Mouse (Mus musculus) CH12.LX (cell line): Measurements from ENCODE around the gene Raver1. TPM values are rescaled to one million over a fixed set of nuclear protein-coding genes. Genes with fewer than 3 reads are reported as not detected.

Experiments used
- DNase-seq: peaks from one replicate; pipeline ENCODE4 v3.0.0-alpha.2; 2013; ENCODE audit errors: extremely low read depth
- H3K27ac ChIP-seq: 2 replicates; pipeline ENCODE4 v1.5.1; 2012; ENCODE audit warnings: low read depth, mild to moderate bottlenecking, control low read depth, moderate library complexity; ENCODE audit not compliant: insufficient read depth
- H3K27me3 ChIP-seq: replicated peaks from 2 replicates; pipeline ENCODE3; 2012; ENCODE audit warnings: inconsistent platforms
- H3K36me3 ChIP-seq, 2 experiments: replicated peaks in 1 of 2; 2 replicates each; pipeline versions ENCODE3 to v1.6.1; 2012; ENCODE audit warnings: inconsistent platforms in 1 of 2, low read length in 1 of 2, mild to moderate bottlenecking in 1 of 2, mixed read lengths in 1 of 2, moderate library complexity in 1 of 2; ENCODE audit not compliant: control insufficient read depth in 1 of 2, insufficient read depth in 1 of 2
- H3K4me1 ChIP-seq, 2 experiments: 2 replicates each; pipeline ENCODE4 v1.6.1; 2012; ENCODE audit warnings: inconsistent platforms in 1 of 2, moderate library complexity in 1 of 2; ENCODE audit not compliant: insufficient read depth in 2 of 2, control insufficient read depth in 1 of 2
- H3K4me2 ChIP-seq: 2 replicates; pipeline ENCODE4 v1.6.1; 2012; ENCODE audit warnings: low read depth, mild to moderate bottlenecking, control low read depth; ENCODE audit not compliant: poor library complexity, insufficient read depth, severe bottlenecking
- H3K4me3 ChIP-seq, 3 experiments: fragments of 150-350 bp in 1 of 3; sonication (generic) in 1 of 3; replicated peaks in 1 of 3; 2 replicates each; pipeline versions ENCODE3 to v1.5.1; 2011 to 2012; ENCODE audit warnings: low read depth in 2 of 3, low read length in 2 of 3, mild to moderate bottlenecking in 2 of 3, moderate library complexity in 2 of 3, control low read depth in 1 of 3, improper control_type of control experiment in 1 of 3, inconsistent platforms in 1 of 3, mixed read lengths in 1 of 3; ENCODE audit not compliant: poor library complexity in 1 of 3
- H3K79me2 ChIP-seq: replicated peaks from 2 replicates; pipeline ENCODE4 v1.6.1; 2012; ENCODE audit warnings: mild to moderate bottlenecking, moderate library complexity; ENCODE audit not compliant: control insufficient read depth, poor library complexity, insufficient read depth, severe bottlenecking; ENCODE audit errors: extremely low read depth
- H3K9ac ChIP-seq: 2 replicates; pipeline ENCODE4 v1.6.1; 2012; ENCODE audit warnings: low read depth, mild to moderate bottlenecking, control low read depth, moderate library complexity; ENCODE audit not compliant: insufficient read depth
- H3K9me3 ChIP-seq: replicated peaks from 2 replicates; pipeline ENCODE3; 2012; ENCODE audit warnings: low read length, inconsistent platforms, mixed read lengths
- BHLHE40 ChIP-seq: IDR thresholded peaks from 2 replicates; pipeline ENCODE4 v1.6.1; 2011; ENCODE audit warnings: mild to moderate bottlenecking, low read depth, low read length, improper control_type of control experiment
- CTCF ChIP-seq, 2 experiments: IDR thresholded peaks in 1 of 2; conservative IDR thresholded peaks in 1 of 2; 2 replicates each; pipeline ENCODE4 v1.5.1; 2011 to 2012; ENCODE audit warnings: low read depth in 2 of 2, low read length in 2 of 2, improper control_type of control experiment in 1 of 2, inconsistent platforms in 1 of 2, mild to moderate bottlenecking in 1 of 2, moderate library complexity in 1 of 2
- EP300 ChIP-seq: IDR thresholded peaks from 2 replicates; pipeline ENCODE4 v1.6.1; 2011; ENCODE audit warnings: low read length, improper control_type of control experiment
- IRF4 ChIP-seq: IDR thresholded peaks from 2 replicates; pipeline ENCODE4 v1.6.1; 2014; ENCODE audit warnings: low read depth, mild to moderate bottlenecking, inconsistent platforms, low read length, improper control_type of control experiment
- KAT2A ChIP-seq: IDR thresholded peaks from 2 replicates; pipeline ENCODE4 v1.6.1; 2012; ENCODE audit warnings: low read length, improper control_type of control experiment, inconsistent platforms; ENCODE audit not compliant: insufficient replicate concordance
- MAFK ChIP-seq: IDR thresholded peaks from 2 replicates; pipeline ENCODE4 v1.6.1; 2011; ENCODE audit warnings: low read length, improper control_type of control experiment; ENCODE audit not compliant: insufficient replicate concordance
- MAX ChIP-seq: IDR thresholded peaks from 2 replicates; pipeline ENCODE4 v1.6.1; 2011; ENCODE audit warnings: low read length, improper control_type of control experiment
- MEF2A ChIP-seq: IDR thresholded peaks from 2 replicates; pipeline ENCODE4 v1.6.1; 2014; ENCODE audit warnings: low read depth, mild to moderate bottlenecking, inconsistent platforms, low read length, improper control_type of control experiment, borderline replicate concordance
- NELFE ChIP-seq: IDR thresholded peaks from 2 replicates; pipeline ENCODE4 v1.6.1; 2011; ENCODE audit warnings: low read depth, low read length, improper control_type of control experiment
- PAX5 ChIP-seq: IDR thresholded peaks from 2 replicates; pipeline ENCODE4 v1.6.1; 2012; ENCODE audit warnings: low read length, inconsistent platforms, mixed read lengths
- POLR2AphosphoS2 ChIP-seq: IDR thresholded peaks from 2 replicates; pipeline ENCODE4 v1.6.1; 2011; ENCODE audit warnings: low read depth, low read length, improper control_type of control experiment
- RCOR1 ChIP-seq: conservative IDR thresholded peaks from 2 replicates; pipeline ENCODE4 v1.6.1; 2012; ENCODE audit warnings: low read depth, mild to moderate bottlenecking, inconsistent platforms, low read length, improper control_type of control experiment
- SIN3A ChIP-seq: IDR thresholded peaks from 2 replicates; pipeline ENCODE4 v1.6.1; 2012; ENCODE audit warnings: low read length, improper control_type of control experiment, inconsistent platforms
- UBTF ChIP-seq: IDR thresholded peaks from 2 replicates; pipeline ENCODE4 v1.6.1; 2012; ENCODE audit warnings: low read depth, mild to moderate bottlenecking, inconsistent platforms, low read length, improper control_type of control experiment, moderate library complexity
- ZKSCAN1 ChIP-seq: IDR thresholded peaks from 2 replicates; pipeline ENCODE4 v1.6.1; 2012; ENCODE audit warnings: low read depth, inconsistent platforms, low read length, improper control_type of control experiment, borderline replicate concordance
- ZMIZ1 ChIP-seq: IDR thresholded peaks from 2 replicates; pipeline ENCODE4 v1.6.1; 2012; ENCODE audit warnings: low read depth, mild to moderate bottlenecking, inconsistent platforms, low read length, improper control_type of control experiment
- ZNF384 ChIP-seq: IDR thresholded peaks from 2 replicates; pipeline ENCODE4 v1.6.1; 2012; ENCODE audit warnings: low read depth, low read length, improper control_type of control experiment, inconsistent platforms
- dilution Hi-C: fragments of 300-500 bp; cut with MboI; formaldehyde crosslinking; loops from 2 replicates; pipeline ENCODE4 v1.14.3; 2020; ENCODE audit warnings: low sequenced_read_pairs; ENCODE audit not compliant: extremely low pct_unique_long_range_greater_than_20kb, extremely low pct_ligation_motif_present
- in situ Hi-C: fragments of 300-500 bp; cut with MboI; formaldehyde crosslinking; loops from 3 replicates; pipeline ENCODE4 v1.14.3; 2019; ENCODE audit warnings: low sequenced_read_pairs, low pct_ligation_motif_present, low pct_unique_long_range_greater_than_20kb, mixed read lengths
- polyA plus RNA-seq: library from polyadenylated mRNA; unstranded; fragments of >175 nt; gene quantifications from 2 replicates; pipeline ENCODE4 v1.2.1, GENCODE M21; 2012; ENCODE audit warnings: low read depth; ENCODE audit not compliant: insufficient read length
- total RNA-seq, 2 experiments: library from RNA; depleted of rRNA; stranded (reverse); fragments of 300-350 nt in 1 of 2; fragments of >200 nt in 1 of 2; gene quantifications; 2 replicates each; pipeline ENCODE4 v1.2.3; 2012 to 2014

The Raver1 gene
- total and polyA plus RNA-seq, 3 experiments: 18.9 to 101 (median 30.8) TPM

GRCm38 (mm10) chr9:21114190-21114589, 22.4 kb upstream of the Raver1 start:
- dilution Hi-C loops (no loop called here), in situ Hi-C loops (no loop called here)
- H3K4me2 ChIP-seq: no peak overlapping the region
- DNase-seq: no peak
- no peaks in the 10 kb centered on the region for H3K79me2 ChIP-seq
- no peaks in the 10 kb centered on the region for H3K9me3 ChIP-seq
- H3K4me3 ChIP-seq: no peak overlapping the region
- H3K27me3 ChIP-seq: no peaks in the 10 kb centered on the region
- peaks cover 77 to 84% of the 10 kb centered on the region in 2 experiments for H3K36me3 ChIP-seq
- TF ChIP-seq BHLHE40: no peak
- no peak for TF ChIP-seq SIN3A
- TF ChIP-seq POLR2AphosphoS2: no peak
- TF ChIP-seq EP300: no peak
- no peak for TF ChIP-seq UBTF
- TF ChIP-seq ZMIZ1: no peak
- TF ChIP-seq MAX: no peak
- TF ChIP-seq KAT2A: no peak
- TF ChIP-seq MAFK: no peak
- TF ChIP-seq MEF2A: no peak
- no peak for TF ChIP-seq ZKSCAN1
- no peak for TF ChIP-seq CTCF (conservative IDR thresholded peaks at IDR 0.05 in 1 of 2, IDR thresholded peaks at IDR 0.05 in 1 of 2; ENCODE audit: low read depth in 2 of 2, low read length in 2 of 2)
- TF ChIP-seq NELFE: no peak
- no peak overlapping the region for H3K27ac ChIP-seq
- H3K9ac ChIP-seq: no peak overlapping the region
- H3K4me1 ChIP-seq: 0 out of 4 replicates have a peak, but pooled peaks cover 0 to 5% of the 10 kb centered on the region in 2 experiments

DNA sequence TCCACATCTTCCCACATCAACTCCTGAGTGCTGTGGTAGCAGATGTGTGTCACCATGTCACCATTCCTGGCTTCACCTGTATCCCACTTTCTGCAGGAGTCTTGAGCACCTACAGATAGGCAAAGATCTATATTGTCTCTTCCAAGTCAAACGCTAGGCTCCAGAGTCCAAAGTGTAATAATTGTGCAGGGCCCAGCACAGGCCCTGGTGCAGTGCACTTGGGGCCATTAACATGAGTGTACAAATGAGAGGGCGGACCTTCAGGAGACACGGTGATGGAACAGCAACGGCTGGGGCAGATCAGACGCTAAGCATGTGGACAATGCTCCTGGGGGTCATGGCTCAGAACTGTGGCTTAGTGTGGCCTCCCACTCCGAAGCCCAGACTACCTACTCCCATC, 21.9 kb upstream of the Raver1 start:
- H3K36me3 ChIP-seq: peaks cover 82 to 88% of the 10 kb centered on the region in 2 experiments
- dilution Hi-C loops (no loop called here), in situ Hi-C loops (no loop called here)
- no peaks in the 10 kb centered on the region for H3K79me2 ChIP-seq
- no peak overlapping the region for H3K4me3 ChIP-seq
- H3K4me2 ChIP-seq: no peak overlapping the region
- H3K9ac ChIP-seq: no peak overlapping the region
- no peak for DNase-seq
- 0 out of 4 replicates have a peak, but pooled peaks cover 0 to 5% of the 10 kb centered on the region in 2 experiments for H3K4me1 ChIP-seq
- TF ChIP-seq ZNF384 (no peak), IRF4 (no peak), RCOR1 (no peak), PAX5 (no peak)
- no peaks in the 10 kb centered on the region for H3K27me3 ChIP-seq
- H3K9me3 ChIP-seq: no peaks in the 10 kb centered on the region
- no peak overlapping the region for H3K27ac ChIP-seq
